Mouse (Mus musculus) hematopoietic multipotent progenitor cell, adult 10-12 weeks (in vitro differentiated cells): Measurements from ENCODE around the gene Hmgcs2. TPM values are rescaled to one million over a fixed set of nuclear protein-coding genes. Genes with fewer than 3 reads are reported as not detected.

Source experiments
- polyA plus RNA-seq: library from polyadenylated mRNA; stranded (reverse); fragments of >175 nt; gene quantifications from 2 replicates; pipeline ENCODE4 v1.2.3, GENCODE M21; 2012; ENCODE audit warnings: low replicate concordance

Hmgcs2 gene
- 0.07 and 0.40 TPM in 2 replicates for polyA plus RNA-seq

DNA sequence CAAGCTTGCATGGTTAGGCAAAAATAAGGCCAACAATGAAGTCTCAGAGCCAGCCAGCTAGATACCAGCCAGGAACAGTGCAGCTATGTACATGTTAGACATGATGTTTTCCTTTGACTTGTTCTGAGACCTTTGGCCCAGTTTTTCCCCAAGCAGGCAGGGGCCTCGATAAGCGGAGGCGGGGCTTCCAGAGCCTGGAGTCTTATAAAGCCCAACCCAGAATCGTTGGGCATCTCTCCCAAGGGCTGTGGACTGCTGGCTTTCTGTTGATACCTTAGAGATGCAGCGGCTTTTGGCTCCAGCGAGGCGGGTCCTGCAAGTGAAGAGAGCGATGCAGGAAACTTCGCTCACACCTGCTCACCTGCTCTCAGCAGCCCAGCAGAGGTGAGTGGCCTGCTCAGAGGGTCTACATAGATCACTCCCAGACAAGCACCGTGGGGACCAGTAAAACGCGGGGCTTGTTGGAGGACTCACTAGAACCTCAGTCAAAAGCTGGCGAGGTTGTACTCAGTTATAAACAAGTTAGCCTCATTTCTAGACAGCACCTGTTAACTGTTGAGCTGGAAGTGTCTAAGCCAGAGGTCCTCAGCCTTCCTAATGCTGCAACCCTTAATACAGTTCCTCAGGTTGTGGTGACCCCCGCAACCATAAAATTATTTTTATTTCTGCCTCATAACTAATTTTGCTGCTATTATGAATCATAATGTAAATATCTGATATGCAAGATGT lies at the start of gene Hmgcs2:
TSS of gene Hmgcs2 (plus strand) at position 232 of the 729 bp plus-strand sequence.

DNA sequence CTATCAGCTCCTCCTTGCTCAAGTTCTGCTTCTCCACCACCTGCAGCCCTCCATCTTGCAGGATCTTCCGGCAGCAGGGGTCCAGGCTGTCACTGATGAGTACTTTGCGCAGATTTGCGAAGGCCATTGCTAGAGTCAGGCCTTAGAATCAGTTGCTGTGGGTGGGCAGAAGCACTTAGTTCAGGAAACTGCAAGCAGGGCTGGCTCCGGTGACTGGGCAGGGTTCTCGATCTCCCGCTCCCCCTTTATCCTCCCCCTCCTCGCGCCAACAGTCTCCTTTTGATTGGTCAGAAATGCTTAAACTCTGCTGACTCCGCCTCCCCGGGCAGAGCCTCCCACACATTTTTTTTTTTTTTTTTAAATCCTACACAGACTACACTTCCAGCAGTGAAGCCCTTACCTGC lies 59.5 kb downstream of the Hmgcs2 start, which contains the start of gene Phgdh:
TSS of gene Phgdh (minus strand) at position 285 of the 404 bp plus-strand sequence.

Other genes starting within 250 kb of the Hmgcs2 start
- not detected in 2 replicates for gene Adam30, start 119.8 kb upstream of the Hmgcs2 start, polyA plus RNA-seq
- not detected in 2 replicates for gene Reg4, start 58.3 kb upstream of the Hmgcs2 start, polyA plus RNA-seq
- gene Phgdh, start 59.6 kb downstream of the Hmgcs2 start, polyA plus RNA-seq = 48.1 and 54.1 TPM in 2 replicates
- gene Zfp697, start 102.0 kb downstream of the Hmgcs2 start, polyA plus RNA-seq = 0.05 and 0.07 TPM in 2 replicates
- not detected in 2 replicates for gene Gm4450, start 176.7 kb downstream of the Hmgcs2 start, polyA plus RNA-seq
- not detected in 2 replicates for gene Hsd3b4, start 230.1 kb downstream of the Hmgcs2 start, polyA plus RNA-seq